Mouse (Mus musculus) right cerebral cortex, postnatal 36 days (tissue): Measurements from ENCODE around the gene Cog1.
"Not testable (repeated sequence)": the region's sequence is repeated elsewhere in the genome, so short reads cannot be mapped to it uniquely, and the experiment has no call there.

Experiments
- DNase-seq, 2 experiments: peaks; one replicate each; pipeline ENCODE4 v3.0.0; 2022; ENCODE audit warnings: low spot score in 2 of 2, mixed read lengths in 1 of 2

Gene Cog1

DNA sequence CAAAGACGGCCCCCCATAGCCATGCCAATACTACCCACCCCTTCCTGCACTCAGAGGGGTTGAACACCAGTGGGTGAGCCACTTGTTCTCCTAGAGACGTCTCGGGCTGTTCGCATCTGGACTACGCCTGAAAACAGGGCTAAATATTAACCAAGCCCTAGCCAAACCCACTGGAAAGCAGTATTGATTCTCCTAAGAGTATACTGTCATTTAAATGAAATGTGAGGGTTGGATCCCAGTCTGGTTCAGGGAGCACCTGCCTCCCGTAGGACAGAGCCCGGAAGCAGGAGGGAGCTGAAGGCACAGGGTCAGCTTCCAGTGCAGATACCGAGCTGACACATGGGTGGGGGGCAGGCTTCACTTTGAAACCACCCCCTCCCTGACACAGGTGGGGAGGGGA is 17.1 kb upstream of the Cog1 start:
- no peak for DNase-seq

GRCm38 (mm10) chr11:113632303-113632702 is 16.7 kb upstream of the Cog1 start:
- DNase-seq = no peak

GRCm38 (mm10) chr11:113633398-113633797 is 15.6 kb upstream of the Cog1 start:
- no peak for DNase-seq

- no peak for DNase-seq
Measured at GRCm38 (mm10) chr11:113634699-113635121, 14.3 kb upstream of the Cog1 start.

GRCm38 (mm10) chr11:113638680-113639079 is 10.3 kb upstream of the Cog1 start:
- no peak for DNase-seq

DNA sequence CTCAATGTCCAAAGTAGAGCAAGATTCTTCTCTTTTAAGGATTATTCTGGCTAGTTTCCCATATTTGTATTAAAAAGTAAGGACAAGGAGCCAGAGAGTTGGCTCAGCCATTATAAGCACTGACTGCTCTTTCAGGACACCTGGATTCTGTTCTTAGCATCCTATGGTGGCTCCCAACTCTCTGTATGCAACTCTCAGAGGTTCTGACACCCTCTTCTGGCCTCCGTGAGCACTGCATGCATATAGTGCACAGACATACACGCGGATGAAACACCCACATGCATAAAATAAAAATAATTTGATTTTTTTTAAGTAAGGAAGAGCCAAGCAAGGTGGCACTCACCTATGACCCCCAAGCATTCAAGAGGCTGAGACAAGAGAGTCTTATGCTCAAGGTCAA is 3.8 kb upstream of the Cog1 start:
- no peak for DNase-seq

GRCm38 (mm10) chr11:113648152-113648551 is 817 bp upstream of the Cog1 start:
- peak; percentile 55 to 63 for DNase-seq

DNA sequence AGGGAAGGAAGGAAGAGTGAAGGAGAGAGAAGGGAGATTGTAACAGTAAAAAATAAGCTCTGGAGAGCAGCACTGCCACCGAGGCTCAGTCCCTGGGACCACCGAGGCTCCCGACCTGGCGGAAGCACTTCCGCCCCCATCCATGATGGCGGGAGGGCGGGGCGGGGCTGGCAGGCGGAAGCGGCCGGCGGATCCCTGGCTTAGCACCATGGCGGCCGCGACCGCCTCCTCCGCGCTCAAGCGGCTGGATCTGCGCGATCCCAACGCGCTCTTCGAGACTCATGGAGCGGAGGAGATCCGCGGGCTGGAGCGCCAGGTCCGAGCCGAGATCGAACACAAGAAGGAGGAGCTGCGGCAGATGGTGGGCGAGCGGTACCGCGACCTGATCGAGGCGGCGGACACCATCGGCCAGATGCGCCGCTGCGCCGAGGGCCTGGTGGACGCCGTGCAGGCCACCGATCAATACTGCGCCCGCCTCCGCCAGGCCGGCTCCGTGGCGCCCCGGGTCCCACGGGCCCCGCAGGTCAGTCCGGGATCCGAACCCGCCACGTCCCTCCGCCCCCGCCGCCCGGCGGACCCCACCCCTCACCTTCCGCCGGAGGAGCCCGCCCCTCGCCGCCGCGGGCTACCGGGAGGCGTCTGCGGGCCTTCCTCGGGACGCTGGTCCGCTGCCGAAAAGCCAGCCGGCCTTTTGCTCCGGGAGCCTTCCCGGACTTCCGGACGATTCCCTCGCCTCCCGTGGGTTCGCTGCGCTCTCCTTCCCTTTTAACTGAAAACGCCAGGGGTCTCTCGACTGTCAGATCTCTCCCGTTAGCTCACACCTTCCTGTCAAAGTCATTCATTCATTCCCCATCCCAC is 613 bp downstream of the Cog1 start, which contains the start of gene Slc39a11:
TSS of gene Slc39a11 (minus strand) at position 727 of the 858 bp plus-strand sequence.
- DNase-seq = peak in 1 of 2 experiments; percentile 39

GRCm38 (mm10) chr11:113651206-113651906 is 2.4 kb downstream of the Cog1 start:
- DNase-seq = no peak

- no peak for DNase-seq
Measured at GRCm38 (mm10) chr11:113651907-113652273, 2.9 kb downstream of the Cog1 start.

DNA sequence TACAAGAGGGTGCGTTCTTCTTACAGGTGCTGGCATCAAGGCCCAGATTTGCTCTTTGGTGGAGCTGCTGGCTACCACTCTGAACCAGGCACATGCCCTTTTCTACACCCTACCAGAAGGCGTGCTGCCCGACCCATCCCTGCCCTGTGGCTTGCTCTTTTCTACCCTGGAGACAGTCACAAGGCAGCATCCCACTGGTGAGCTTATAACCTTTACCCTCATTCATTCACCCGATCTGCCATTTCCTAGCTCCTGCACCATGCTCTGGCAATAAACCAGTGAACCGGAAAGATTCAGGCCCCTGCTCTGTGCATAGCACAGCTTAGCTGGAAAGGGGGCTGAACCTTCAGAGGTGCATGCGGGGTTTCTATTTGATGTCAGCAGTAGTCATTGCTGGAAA is 3.5 kb downstream of the Cog1 start:
- no peak for DNase-seq

DNA sequence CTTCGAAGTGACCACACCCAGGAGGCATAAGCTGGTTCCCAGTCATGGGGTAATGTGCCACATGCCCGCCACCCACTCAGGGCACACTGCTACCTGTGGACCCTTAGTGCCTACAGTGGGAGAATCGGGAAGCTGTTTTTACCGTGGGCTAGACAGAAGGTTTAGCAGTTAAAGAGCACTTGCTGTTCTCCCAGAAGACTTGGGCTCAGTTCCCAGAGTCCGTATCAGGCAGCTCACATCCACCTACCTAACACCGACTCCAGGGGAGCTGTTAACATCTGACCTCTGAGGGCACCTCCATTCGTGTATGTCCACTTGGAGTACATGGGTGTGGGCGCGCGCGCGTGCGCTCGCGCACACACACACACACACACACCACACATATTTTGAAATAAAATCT is 5.1 kb downstream of the Cog1 start:
- no peak for DNase-seq

DNA sequence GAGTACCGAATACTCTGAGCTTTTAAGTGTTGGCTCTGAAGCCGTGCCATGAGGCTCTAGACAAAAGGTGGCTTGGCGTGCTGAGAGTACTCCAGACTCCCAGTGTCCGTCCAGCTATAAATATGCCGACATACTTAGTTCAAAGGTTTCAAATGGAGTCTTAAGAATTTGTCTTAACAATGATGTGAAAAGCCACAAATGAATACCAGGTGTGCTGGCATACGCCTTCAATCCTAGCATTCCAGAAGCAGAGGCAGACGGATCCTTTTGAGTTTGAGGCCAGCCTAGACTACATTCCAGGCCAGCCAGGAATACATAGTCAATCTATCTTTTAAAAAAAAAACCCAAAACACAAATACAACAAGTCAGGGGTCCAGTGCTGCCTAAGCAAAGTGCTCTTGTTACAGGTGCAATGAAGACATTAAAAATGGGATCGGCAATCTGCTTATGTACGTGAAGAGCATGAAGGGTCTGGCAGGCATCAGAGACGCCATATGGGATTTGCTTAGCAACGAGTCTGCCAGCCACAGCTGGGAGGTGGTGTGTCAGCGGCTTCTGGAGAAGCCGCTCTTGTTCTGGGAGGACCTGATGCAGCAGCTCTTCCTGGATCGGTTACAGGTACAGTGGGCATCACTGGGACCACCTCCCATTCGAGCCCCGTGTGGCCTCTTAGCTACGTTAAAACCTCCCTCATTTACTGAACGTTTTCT is 5.7 kb downstream of the Cog1 start:
- DNase-seq = no peak

DNA sequence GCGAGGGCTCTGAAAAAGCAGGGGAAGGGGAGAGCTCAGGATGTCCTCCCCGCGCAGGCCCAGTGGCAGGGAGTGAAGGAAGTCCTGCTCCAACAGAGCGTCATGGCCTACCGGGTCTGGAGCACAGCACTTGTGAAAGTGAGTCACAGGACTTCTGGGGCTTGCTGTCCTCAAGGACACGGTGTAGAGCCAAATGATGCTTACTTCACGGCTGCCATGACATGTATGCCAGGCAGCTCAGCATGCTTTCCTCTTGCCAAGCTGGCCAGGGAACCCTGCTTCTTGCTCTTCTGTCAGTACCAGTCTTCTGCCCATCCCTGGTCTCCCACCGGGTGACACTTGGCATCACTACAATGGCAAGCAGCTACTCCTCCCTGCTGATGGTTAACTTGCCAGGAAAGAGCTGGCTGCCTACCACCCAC is 7.6 kb downstream of the Cog1 start:
- no peak for DNase-seq

- no peak for DNase-seq
Measured at GRCm38 (mm10) chr11:113657221-113657620, 8.3 kb downstream of the Cog1 start.

DNA sequence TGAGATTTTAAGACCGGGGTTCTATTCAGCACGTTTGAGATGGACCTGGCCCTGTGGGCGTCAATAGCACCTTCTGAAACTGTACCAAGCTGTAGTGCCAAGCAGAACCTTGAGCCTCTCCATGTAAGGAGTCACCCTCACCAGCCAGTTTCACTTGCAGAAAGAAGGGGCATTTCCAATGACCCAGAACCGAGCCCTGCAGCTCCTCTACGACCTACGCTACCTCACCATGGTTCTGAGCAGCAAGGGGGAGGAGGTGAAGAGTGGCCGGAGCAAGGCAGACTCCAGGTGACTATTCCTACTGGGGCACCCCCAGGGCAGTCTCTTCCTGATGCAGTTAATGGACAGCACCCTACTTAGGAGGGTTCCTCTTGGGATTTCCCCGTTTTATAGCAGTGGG is 9.3 kb downstream of the Cog1 start:
- no peak for DNase-seq

DNA sequence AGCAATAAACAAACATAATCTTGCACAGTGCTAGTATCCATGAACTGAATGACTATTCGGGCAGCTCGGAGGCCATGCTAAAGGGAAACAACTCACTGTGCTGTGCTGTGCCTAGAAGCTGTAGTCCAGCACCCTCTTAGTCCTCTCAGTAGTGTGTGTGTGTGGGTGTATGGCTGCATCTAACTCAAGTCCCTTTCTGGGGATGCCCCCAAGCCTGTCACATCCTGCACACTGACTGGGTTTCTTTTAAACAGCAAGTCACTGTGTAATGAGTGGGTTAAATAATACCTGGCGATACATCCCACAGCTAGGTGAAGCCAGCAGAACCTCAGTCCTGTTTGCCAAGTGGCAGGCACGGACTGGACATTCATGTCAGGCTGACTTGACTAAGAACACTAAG is 9.8 kb downstream of the Cog1 start:
- DNase-seq = no peak

- DNase-seq = not testable (repeated sequence)
Measured at GRCm38 (mm10) chr11:113660213-113660612, 11.2 kb downstream of the Cog1 start.

- DNase-seq = no peak
Measured at GRCm38 (mm10) chr11:113660940-113661339, 12.0 kb downstream of the Cog1 start.

DNA sequence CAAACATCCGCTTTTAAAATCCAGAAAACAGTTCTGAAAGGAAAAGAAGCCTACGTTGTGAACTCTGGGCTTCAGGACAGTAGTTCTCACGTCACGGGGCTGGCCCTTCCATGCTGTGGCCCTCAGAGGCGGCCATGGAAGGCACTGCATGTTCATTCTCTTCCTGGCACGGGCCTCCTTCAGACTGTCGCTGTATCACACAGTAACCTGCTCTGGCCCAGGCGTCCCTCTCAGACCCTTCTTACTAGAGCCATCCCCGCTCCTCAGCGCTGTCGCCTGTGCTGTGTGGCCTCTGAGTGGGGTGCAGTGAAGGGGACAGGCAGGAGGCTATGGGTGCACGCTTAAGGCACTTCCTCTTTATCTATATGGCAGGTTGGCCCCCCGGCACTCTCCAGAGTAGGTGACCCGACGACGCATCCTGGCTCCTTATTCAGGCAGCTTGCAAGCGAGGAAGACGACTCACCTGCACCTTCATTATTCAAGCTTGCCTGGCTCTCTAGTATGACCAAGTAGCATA is 12.9 kb downstream of the Cog1 start:
- no peak for DNase-seq

- no peak for DNase-seq
Measured at GRCm38 (mm10) chr11:113664279-113664678, 15.3 kb downstream of the Cog1 start.

- DNase-seq = no peak
Measured at GRCm38 (mm10) chr11:113666205-113666604, 17.2 kb downstream of the Cog1 start.
